Mouse (Mus musculus): ENCODE results near the gene Tbc1d30. TPM values are rescaled to one million over a fixed set of nuclear protein-coding genes. Genes with fewer than 3 reads are reported as not detected.
A peak's percentile ranks its signal among the peaks of the same experiment; 100 is the strongest.
"Not testable (repeated sequence)": the region's sequence is repeated elsewhere in the genome, so short reads cannot be mapped to it uniquely, and the experiment has no call there.

The Tbc1d30 gene
- polyA plus RNA-seq, 1 experiment, result 1.0 TPM

DNA sequence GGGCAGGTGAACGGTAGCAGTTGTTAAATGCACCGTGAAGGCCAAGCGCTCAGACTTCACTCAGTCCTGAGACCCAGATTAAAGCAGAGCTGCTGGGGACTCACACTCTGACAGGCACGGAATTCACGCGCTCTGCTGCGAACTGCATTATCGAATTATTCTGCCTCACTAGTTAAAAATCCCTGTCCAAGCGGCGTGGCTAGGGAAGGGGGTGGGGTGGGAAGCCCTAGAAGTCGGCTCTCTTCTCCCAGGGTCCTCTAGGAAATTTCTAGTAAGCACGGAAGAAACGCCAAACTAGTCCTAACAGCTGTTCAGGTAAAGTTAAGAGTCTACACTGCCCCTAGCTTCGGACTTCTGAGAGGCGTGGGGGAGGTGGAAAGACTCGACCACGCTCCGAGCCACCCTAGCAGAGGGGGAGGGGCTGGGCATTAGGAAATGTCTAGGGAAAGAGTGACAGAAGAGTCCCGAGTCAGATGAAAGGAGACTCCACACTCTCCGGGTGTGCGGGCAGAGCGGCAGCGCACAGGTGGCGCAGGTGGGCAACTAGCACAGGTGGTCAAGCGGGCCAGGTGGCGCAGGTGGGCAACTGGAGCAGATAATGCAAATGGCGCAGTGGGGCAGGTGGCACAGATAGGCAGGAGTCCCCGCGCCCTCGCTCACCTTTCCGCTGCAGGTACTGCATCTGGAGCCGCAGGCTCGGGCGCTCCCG lies 567 bp downstream of the Tbc1d30 start:
- H3K27ac ChIP-seq (ENCODE audit: insufficient read depth, low read depth, low read length), result no peak overlapping the region
- 6% methylated on average over 34 of the region's 35 CpGs for WGBS
- peak; percentile 36 for DNase-seq
- peak overlapping the region; percentile 44 for H3K4me3 ChIP-seq (ENCODE audit: insufficient read depth, low read depth, low read length)
- TF ChIP-seq CTCF (conservative IDR thresholded peaks at IDR 0.05; ENCODE audit: insufficient read depth, insufficient read length, low read depth, low read length) (no peak), POLR2A (IDR thresholded peaks at IDR 0.05; ENCODE audit: low read depth, low read length) (no peak)
- H3K4me1 ChIP-seq (ENCODE audit: control insufficient read depth, insufficient read depth, low read length), result peaks cover 5% of the 10 kb centered on the region; the same call in 1 of the 2 replicates
- no peaks in the 10 kb centered on the region for H3K36me3 ChIP-seq (ENCODE audit: control insufficient read depth, insufficient read depth, low read length)
- H3K27me3 ChIP-seq (replicated peaks; ENCODE audit: control insufficient read depth, insufficient read depth, low read length), result no peaks in the 10 kb centered on the region

DNA sequence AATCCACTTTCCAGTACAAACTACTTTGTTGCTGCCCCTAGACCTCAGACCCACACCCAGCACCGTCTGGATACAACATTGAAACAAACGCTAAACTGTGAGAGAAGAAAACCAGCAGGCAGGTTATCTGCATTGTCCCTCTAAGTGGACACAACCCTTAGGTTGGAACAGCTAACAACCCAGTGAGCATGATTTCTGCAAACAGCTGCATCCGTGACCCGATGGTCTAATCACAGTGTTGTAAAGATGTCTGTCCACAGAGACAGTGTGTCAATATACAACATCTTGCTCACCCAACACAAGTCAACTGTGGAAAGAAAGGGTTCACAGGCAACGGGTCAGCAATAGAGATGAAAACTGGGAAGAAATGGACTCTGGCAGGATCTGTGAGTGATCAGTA lies 1.8 kb downstream of the Tbc1d30 start:
- Histone ChIP-seq H3K36me3 (ENCODE audit: control insufficient read depth, insufficient read depth, low read length) (no peaks in the 10 kb centered on the region), H3K27me3 (replicated peaks; ENCODE audit: control insufficient read depth, insufficient read depth, low read length) (no peaks in the 10 kb centered on the region), H3K4me1 (ENCODE audit: control insufficient read depth, insufficient read depth, low read length) (peaks cover 5% of the 10 kb centered on the region; the same call in 1 of the 2 replicates), H3K27ac (ENCODE audit: insufficient read depth, low read depth, low read length) (no peak overlapping the region), H3K4me3 (ENCODE audit: insufficient read depth, low read depth, low read length) (no peak overlapping the region)
- WGBS, result 74% methylated on average over 5 of the region's 5 CpGs
- DNase-seq, result no peak
- TF ChIP-seq POLR2A (IDR thresholded peaks at IDR 0.05; ENCODE audit: low read depth, low read length) (no peak), CTCF (conservative IDR thresholded peaks at IDR 0.05; ENCODE audit: insufficient read depth, insufficient read length, low read depth, low read length) (no peak)

DNA sequence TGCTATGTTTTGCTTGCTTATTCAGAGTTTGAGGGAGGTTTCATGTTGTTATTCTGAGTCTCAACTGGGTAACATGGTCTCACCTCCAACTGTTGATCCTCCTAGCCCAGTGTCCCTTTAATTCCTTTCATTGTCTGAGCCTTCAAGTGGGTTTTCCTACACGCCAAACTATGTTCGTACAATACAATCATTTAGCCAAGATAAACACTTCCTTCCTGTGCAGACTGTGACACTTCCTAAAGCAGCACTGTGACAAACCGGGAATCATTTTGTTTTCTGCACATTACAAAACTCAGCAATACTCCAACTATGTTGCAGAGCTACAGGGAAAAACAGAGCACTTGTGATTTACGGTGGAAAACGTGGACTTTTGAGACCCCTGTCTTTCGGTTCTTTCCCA lies 7.2 kb downstream of the Tbc1d30 start:
- no peaks in the 10 kb centered on the region for H3K27me3 ChIP-seq (replicated peaks; ENCODE audit: control insufficient read depth, insufficient read depth, low read length)
- H3K36me3 ChIP-seq (ENCODE audit: control insufficient read depth, insufficient read depth, low read length), result no peaks in the 10 kb centered on the region
- H3K27ac ChIP-seq (ENCODE audit: insufficient read depth, low read depth, low read length), result no peak overlapping the region
- DNase-seq, result peak; percentile 43
- WGBS, result 48% methylated on average over 6 of the region's 6 CpGs
- peaks cover 2% of the 10 kb centered on the region; the same call in 1 of the 2 replicates for H3K4me1 ChIP-seq (ENCODE audit: control insufficient read depth, insufficient read depth, low read length)
- no peak overlapping the region for H3K4me3 ChIP-seq (ENCODE audit: insufficient read depth, low read depth, low read length)
- no peak for TF ChIP-seq POLR2A (IDR thresholded peaks at IDR 0.05; ENCODE audit: low read depth, low read length)
- no peak for TF ChIP-seq CTCF (conservative IDR thresholded peaks at IDR 0.05; ENCODE audit: insufficient read depth, insufficient read length, low read depth, low read length)

DNA sequence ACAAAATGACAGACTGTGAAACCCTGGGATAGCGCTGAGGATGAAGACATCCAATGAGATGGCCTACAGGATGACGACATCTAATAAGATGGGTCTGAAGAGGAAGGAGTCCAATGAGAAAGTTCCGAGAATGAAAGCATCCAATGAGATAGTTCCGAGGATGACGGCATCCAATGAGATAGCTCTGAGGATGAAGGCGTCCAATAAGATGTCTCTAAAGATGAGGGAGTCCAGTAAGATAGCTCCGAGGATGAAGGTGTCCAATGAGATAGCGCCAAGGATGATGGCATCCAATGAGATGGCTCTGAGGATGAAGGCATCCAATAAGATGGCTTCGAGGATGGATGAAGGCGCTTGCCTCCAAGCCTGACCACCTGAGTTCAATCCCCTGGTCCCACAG lies 8.8 kb downstream of the Tbc1d30 start:
- H3K27ac ChIP-seq (ENCODE audit: insufficient read depth, low read depth, low read length), result no peak overlapping the region
- no peaks in the 10 kb centered on the region for H3K27me3 ChIP-seq (replicated peaks; ENCODE audit: control insufficient read depth, insufficient read depth, low read length)
- DNase-seq, result no peak
- no peak for TF ChIP-seq CTCF (conservative IDR thresholded peaks at IDR 0.05; ENCODE audit: insufficient read depth, insufficient read length, low read depth, low read length)
- TF ChIP-seq POLR2A (IDR thresholded peaks at IDR 0.05; ENCODE audit: low read depth, low read length), result no peak
- peaks cover 2% of the 10 kb centered on the region; the same call in 1 of the 2 replicates for H3K4me1 ChIP-seq (ENCODE audit: control insufficient read depth, insufficient read depth, low read length)
- no peak overlapping the region for H3K4me3 ChIP-seq (ENCODE audit: insufficient read depth, low read depth, low read length)
- H3K36me3 ChIP-seq (ENCODE audit: control insufficient read depth, insufficient read depth, low read length), result no peaks in the 10 kb centered on the region
- WGBS, result 98% methylated on average over 10 of the region's 10 CpGs

DNA sequence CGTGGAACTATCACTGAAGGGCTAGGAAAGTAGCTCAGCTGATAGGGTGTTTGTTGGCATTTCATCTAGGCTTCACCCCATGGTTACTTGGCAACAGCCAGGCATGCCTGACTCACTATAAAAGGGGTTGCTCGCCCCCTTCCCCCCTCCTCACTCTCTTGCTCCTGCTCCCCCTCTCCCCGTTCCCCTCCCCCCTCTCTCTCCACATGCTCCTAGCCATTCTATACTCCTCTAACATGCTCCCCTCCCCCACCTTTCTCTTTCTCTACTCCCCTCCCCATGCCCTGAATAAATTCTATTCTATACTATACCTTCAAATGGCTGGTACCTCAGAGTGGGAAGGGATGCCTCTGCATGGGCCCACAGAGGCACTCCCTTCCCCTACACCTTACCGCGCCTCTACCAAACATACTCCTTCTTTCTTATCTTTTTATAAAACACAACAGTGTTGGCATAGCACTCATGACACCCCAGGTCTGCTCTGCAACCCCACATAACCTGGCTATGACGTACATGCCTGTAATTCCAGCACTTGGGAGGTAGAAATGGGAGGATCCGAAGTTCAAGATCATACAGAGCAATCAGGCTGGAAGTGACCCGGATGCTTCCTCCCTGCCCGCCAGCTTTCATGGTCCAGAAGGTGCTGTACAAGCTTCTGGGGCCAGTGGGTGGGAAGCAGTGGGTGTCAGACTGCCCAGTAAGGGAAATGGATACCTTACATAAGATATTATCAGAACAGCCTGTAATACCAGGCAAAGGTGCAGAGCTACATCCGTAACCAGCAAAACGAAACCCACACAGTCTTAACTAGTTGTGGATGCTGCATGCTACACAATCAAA lies 10.1 kb downstream of the Tbc1d30 start:
- H3K27ac ChIP-seq (ENCODE audit: insufficient read depth, low read depth, low read length), result no peak overlapping the region
- no peaks in the 10 kb centered on the region for H3K36me3 ChIP-seq (ENCODE audit: control insufficient read depth, insufficient read depth, low read length)
- no peak overlapping the region for H3K4me3 ChIP-seq (ENCODE audit: insufficient read depth, low read depth, low read length)
- peaks cover 2% of the 10 kb centered on the region; the same call in 1 of the 2 replicates for H3K4me1 ChIP-seq (ENCODE audit: control insufficient read depth, insufficient read depth, low read length)
- DNase-seq, result no peak
- no peaks in the 10 kb centered on the region for H3K27me3 ChIP-seq (replicated peaks; ENCODE audit: control insufficient read depth, insufficient read depth, low read length)
- TF ChIP-seq CTCF (conservative IDR thresholded peaks at IDR 0.05; ENCODE audit: insufficient read depth, insufficient read length, low read depth, low read length) (no peak), POLR2A (IDR thresholded peaks at IDR 0.05; ENCODE audit: low read depth, low read length) (no peak)
- 64% methylated on average over 11 of the region's 11 CpGs for WGBS

DNA sequence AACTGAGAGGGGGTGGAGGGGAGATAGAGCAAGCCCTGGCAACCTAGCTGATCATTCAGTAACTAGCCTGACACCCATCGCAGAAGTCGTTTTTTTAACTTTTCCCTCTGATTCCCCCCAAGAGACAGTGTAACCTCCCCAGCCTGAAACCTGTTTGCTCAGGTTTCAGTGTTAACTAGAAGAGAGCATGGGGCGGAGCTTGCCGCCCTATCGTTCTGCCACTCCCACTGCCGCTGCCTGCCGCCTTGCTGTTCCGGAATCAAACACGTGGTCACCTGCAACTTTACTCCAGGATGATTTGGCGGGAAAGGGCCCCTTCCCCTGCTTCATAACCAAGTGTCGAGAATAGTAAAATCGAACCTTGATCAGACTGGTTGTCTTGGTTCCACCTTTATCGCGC lies 14.5 kb downstream of the Tbc1d30 start:
- H3K27ac ChIP-seq (ENCODE audit: insufficient read depth, low read depth, low read length); H3K4me1 ChIP-seq (ENCODE audit: control insufficient read depth, insufficient read depth, low read length); H3K4me3 ChIP-seq (ENCODE audit: insufficient read depth, low read depth, low read length); H3K27me3 ChIP-seq (replicated peaks; ENCODE audit: control insufficient read depth, insufficient read depth, low read length); H3K36me3 ChIP-seq (ENCODE audit: control insufficient read depth, insufficient read depth, low read length): not testable (repeated sequence)
- peak; percentile 47 for DNase-seq
- WGBS, result 71% methylated on average over 14 of the region's 14 CpGs

DNA sequence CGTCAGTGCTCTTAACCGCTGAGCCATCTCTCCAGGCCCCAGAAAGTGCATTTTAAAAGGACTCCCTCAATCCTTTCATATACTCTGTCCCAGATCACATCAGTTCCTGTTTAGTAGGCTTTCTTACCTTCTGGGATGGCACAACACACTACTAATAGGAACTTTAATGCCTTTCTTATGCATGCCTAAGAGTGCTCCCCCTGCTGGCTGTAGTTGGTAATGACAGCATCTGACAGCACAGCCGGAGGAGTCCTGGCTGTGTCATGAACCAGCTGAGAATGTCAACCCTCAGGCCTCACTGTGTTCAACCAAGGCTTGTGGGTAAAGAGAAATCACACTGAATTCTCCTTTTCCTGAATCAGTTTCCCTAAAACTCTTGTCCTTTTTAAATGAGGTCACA lies 16.5 kb downstream of the Tbc1d30 start:
- no peak overlapping the region for H3K4me3 ChIP-seq (ENCODE audit: insufficient read depth, low read depth, low read length)

More for the DNA sequence above, 16.5 kb downstream of the Tbc1d30 start:
- TF ChIP-seq POLR2A (IDR thresholded peaks at IDR 0.05; ENCODE audit: low read depth, low read length) (no peak), CTCF (conservative IDR thresholded peaks at IDR 0.05; ENCODE audit: insufficient read depth, insufficient read length, low read depth, low read length) (peak; percentile 78)
- peak; percentile 74 for DNase-seq
- 70% methylated on average over 3 of the region's 3 CpGs for WGBS
- Histone ChIP-seq H3K27ac (ENCODE audit: insufficient read depth, low read depth, low read length) (no peak overlapping the region), H3K36me3 (ENCODE audit: control insufficient read depth, insufficient read depth, low read length) (no peaks in the 10 kb centered on the region), H3K27me3 (replicated peaks; ENCODE audit: control insufficient read depth, insufficient read depth, low read length) (no peaks in the 10 kb centered on the region), H3K4me1 (ENCODE audit: control insufficient read depth, insufficient read depth, low read length) (no peaks in the 10 kb centered on the region)

Data from kidney, adult 2 months (tissue).